Mouse (Mus musculus) layer of hippocampus, postnatal 10 days (tissue): ENCODE results near the gene Usp54. TPM values are rescaled to one million over a fixed set of nuclear protein-coding genes. Genes with fewer than 3 reads are reported as not detected.
"Not testable (repeated sequence)": the region's sequence is repeated elsewhere in the genome, so short reads cannot be mapped to it uniquely, and the experiment has no call there.

Experiments
- DNase-seq, 2 experiments: peaks; one replicate each; pipeline ENCODE4 v3.0.0; 2021; ENCODE audit warnings: low spot score in 2 of 2
- total RNA-seq, 2 experiments: library from RNA; stranded (reverse); gene quantifications; 2 replicates each; pipeline ENCODE4 v1.2.3; 2021

Gene Usp54
- total RNA-seq, 2 experiments from 2014 or later = 27.8 to 29.2 TPM

DNA sequence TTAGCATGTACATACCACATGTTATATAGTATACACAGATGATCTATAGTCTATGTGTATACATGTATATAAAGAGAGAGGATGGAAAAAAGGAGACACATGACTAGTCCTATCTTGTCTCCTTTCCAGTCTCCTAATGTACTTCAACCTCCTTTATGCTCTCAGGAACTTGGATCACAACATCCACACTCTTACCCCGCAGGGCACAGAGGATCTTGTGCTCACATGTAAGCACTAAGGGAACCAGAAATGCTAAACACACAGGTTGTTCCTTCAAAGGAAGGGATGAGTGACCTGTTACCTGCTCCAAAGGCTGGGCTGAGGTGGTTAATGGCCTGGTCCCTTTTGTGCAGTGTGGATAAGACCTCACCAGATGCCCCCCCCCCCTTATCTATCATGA lies 28.0 kb downstream of the Usp54 start:
- DNase-seq = no peak

DNA sequence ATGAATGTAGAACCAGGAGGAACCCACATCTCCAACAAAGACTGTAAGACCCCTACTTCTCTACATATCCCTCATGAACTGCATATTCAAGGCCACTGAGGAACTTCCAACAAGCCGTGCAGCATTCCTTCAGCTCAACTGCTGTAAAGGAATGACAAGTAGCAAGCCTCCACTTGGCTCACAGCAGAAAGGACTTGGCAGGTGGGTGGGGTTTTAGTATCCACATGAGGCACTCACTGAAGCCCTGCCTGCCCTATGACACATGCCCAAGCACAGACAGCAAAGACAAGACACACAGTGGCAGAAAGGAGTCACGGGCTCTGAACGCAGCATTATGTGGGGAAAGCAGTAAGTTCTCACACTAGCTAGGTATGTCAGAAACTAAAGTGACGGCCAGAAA lies 30.7 kb downstream of the Usp54 start:
- DNase-seq = no peak

- DNase-seq = no peak
These were observed 31.3 kb downstream of the Usp54 start for GRCm38 (mm10) chr14:20609519-20609918.

GRCm38 (mm10) chr14:20607396-20608126 lies 33.3 kb downstream of the Usp54 start:
- DNase-seq = no peak

DNA sequence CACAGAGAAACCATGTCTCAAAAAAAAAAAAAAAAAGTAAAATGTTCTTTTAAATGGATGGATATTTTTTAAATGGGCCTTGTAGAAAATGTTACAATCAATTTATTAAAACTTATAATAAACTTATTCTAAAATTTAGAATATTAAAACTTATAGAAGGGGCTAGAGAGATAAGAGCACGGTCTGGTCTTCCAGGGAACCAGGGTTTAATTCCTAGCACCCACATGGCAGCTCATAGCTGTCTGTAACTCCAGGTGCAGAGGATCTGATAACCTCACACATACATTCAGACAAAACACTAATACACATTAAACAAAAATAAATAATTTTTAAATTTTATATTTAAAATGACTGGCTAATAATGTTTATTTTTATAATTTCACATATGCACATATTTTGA lies 39.6 kb downstream of the Usp54 start:
- no peak for DNase-seq

DNA sequence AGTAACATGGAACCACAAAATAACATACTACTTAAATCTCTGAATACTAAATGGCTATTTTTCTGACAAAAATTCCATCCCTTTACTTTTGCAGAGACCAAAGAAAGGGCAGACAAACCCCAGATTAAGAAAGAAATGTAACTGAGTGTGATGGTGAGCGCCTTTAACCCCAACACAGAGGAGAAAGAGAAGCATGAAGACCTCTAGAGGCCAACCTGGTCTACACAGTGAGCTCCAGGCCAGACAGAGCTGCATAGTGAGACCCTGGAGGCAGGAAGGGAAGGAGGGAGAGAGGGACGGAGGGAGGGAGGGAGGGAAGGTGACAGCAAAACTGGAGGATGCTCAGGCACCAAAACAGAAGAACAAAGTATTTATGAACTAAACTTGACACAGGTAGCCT lies 40.7 kb downstream of the Usp54 start:
- no peak for DNase-seq

DNA sequence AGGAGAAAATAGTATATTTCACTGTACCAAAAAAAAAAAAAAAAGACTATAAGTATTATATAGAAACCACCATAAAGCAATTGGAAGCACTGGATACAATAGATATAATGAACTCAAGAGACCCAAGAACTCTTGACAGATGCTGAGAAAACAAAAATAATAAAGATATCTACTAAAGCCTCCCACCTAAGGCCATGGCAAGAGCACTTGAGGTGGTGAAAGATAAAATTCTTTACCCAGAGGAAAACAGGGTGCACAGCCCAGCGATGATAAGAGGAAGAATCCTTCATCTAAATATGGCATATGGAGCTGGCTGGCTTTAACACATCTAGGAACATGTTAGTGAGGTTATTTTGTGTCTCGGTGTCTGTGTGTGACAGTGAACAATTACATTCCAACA lies 41.3 kb downstream of the Usp54 start:
- no peak for DNase-seq

GRCm38 (mm10) chr14:20595781-20596180 lies 45.1 kb downstream of the Usp54 start:
- peak; percentile 40 to 51 for DNase-seq

- no peak for DNase-seq
These were observed 53.4 kb downstream of the Usp54 start for GRCm38 (mm10) chr14:20587458-20587857.

DNA sequence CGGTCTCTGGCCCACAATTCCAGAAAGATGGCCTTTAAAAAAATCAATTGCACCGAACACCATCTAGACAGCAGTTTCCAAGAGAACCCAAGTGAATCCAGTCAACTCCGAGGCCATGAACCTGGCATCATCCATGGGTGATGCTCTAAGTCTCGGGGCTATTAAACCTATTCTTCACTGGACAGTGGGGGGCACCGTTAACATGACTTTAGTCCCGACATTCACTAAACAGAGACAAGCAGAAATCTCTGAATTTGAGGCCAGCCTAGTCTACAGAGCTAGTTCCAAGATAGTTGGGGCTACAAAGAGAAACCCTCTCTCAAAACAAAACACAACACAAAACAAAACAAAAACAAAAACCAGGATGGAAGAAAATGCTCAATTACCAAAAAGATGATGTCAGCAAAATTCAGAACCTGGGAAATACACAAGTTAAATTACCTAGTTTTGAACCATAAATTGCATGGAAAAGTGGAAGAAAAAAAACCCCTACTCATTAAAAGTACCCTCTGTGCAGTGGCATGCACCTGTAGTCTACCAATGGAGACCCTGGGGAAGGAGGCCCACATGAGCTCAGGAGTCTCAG lies 61.9 kb downstream of the Usp54 start:
- no peak for DNase-seq

DNA sequence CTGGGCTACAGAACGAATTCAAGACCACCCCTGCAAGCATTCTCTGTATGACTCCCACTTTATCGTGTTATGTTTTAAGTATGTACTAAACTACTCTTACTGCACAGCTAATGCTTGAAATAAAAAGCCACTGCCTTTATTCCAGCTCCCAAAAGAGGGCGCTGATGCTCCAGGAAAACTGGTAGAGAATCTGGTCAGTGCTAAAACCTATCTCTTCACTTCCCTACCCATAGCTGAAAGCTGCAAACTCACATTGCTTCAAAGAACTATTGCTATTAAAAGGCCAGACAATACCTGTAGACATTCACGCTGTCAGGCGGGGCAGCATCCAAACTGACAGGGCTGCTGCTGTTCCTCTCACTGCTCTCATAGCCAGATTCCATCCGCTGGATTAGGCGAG lies 64.7 kb downstream of the Usp54 start:
- DNase-seq = peak; percentile 83 to 86

GRCm38 (mm10) chr14:20573196-20573595 lies 67.7 kb downstream of the Usp54 start:
- DNase-seq = not testable (repeated sequence)

- DNase-seq = no peak
These were observed 75.4 kb downstream of the Usp54 start for GRCm38 (mm10) chr14:20565256-20566021.

GRCm38 (mm10) chr14:20564692-20565091 lies 76.2 kb downstream of the Usp54 start:
- DNase-seq = no peak

DNA sequence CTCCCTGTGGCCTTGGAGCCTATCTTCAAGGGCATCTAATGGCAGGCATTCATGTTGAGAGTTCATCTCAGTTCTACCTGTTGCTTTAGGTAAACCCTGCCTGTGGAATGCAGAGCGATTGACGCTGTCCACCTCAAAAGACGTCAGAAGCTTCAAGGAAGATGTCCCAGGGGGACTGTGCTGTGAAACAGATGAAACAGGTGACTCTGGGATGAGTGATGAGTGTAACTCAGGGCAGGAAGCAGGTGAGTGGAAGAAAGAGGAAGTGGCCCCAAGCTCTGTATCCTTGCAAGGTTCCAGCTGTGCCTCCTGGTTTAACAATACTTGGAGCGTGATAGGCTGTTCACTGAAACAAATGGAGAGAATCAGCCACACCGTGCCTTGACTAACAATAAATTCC lies 79.0 kb downstream of the Usp54 start:
- no peak for DNase-seq

DNA sequence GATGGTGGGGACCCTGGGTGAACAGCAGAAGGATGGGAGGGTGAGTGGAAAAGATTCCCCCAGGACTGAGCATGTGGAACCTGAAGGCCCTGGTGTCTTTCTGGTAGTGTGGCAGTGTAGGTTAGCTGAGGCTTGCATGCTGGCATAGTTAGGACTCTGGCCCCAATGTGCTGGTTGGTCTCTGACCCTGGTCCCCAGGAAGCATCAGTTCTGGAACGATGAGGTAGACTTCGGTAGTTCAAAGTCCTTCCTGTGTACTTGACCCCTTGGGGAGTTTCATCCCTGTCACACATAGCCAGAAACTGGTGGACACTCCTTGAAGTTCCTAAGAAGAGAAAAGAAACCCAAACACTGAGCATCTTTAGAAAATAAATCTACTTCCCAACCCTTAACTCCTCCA lies 90.7 kb downstream of the Usp54 start:
- no peak for DNase-seq

- peak; percentile 70 to 82 for DNase-seq
These were observed 94.4 kb downstream of the Usp54 start, which contains the start of gene Ppp3cb for GRCm38 (mm10) chr14:20546415-20546814. TSS of gene Ppp3cb (minus strand) at chr14:20546573.

GRCm38 (mm10) chr14:20545529-20546331 lies 95.1 kb downstream of the Usp54 start:
- peak; percentile 79 to 86 for DNase-seq

DNA sequence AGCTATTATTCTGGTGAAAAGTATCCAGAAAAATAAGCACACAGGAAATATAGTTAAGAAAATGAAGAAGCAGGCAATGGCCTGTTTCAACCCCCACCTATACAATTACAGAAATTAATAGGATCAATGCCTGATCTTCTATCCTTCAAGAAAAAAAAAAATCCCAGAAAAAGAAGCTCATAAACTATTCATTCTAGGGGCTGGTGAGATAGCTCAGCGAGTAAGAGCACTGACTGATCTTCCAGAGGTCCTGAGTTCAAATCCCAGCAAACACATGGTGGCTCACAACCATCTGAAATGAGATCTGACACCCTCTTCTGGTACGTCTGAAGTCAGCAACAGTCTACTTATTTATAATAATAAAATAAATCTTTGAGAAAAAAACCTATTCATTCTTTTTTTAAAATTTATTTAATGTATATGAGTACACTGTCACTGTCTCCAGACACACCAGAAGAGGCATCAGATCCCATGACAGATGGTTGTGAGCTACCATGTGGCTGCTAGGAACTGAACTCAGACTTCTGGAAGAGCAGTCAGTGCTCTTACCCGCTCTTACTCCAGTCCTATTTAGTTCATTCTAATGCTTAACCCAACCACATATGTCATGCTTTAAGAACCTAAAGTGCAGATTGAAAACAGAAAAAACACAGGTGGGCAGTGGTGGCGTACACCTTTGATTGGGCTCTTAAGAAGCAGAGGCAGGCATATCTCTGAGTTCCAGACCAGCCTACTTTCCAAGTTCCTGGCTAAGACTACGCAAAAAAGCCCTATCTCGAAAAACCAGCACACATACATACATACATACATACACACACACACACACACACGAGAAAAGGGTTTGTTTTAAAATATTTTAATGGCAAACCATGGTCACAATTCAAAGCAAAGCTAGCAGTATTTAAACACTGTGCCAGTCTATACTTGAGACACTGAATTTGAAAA lies 96.1 kb downstream of the Usp54 start:
- DNase-seq = no peak

- no peak for DNase-seq
These were observed 111.2 kb downstream of the Usp54 start for GRCm38 (mm10) chr14:20529643-20530042.
